Mouse (Mus musculus): Measurements from ENCODE around the gene Tmem119. TPM values are rescaled to one million over a fixed set of nuclear protein-coding genes. Genes with fewer than 3 reads are reported as not detected.
"Not testable (repeated sequence)": the region's sequence is repeated elsewhere in the genome, so short reads cannot be mapped to it uniquely, and the experiment has no call there.

The Tmem119 gene
- polyA plus RNA-seq, 2 experiments from 2014 or later = not detected

DNA sequence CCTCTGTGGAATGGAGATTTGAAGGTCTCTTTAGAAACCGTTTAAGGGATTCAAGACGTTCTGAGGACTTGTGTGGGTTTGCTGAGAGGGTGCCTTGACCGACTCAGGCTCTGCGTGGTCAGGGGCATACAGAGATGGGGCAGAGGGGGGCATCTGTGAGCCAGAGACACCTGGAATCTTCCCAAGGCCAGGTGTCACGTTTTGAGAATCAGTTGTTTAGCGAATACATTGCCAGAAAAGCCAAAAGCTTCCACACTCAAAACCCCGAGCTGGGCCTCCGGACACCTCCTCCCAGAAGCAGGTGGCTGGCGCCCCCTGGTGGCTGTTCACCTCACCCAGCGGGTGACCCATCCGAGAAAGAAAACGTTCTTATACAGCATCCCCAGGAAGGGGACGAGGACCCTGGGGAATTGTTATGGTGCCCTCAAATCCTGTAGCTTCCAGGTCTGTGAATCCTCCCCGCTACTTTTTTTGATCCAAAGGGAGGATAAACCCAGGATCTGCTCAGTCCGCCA, 15.4 kb upstream of the Tmem119 start:
- ATAC-seq = peak; percentile 44

DNA sequence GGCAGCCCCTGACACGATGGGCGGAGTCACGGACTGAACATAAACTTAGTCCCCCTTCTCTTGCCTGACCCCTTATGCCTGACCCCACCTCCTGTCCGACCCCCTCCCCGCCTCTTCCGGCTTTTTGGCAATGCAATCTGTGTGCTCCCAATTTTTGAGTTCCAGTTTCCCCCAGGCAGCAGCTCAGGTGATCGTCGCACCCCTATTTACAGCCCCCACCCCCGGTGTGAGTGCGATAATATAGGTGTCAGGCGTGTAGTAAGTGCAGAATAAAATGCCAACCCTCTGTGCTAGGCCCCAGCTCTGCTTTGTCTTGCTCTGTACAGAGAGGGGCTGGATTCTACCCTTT, 14.7 kb upstream of the Tmem119 start:
- ATAC-seq = no peak

DNA sequence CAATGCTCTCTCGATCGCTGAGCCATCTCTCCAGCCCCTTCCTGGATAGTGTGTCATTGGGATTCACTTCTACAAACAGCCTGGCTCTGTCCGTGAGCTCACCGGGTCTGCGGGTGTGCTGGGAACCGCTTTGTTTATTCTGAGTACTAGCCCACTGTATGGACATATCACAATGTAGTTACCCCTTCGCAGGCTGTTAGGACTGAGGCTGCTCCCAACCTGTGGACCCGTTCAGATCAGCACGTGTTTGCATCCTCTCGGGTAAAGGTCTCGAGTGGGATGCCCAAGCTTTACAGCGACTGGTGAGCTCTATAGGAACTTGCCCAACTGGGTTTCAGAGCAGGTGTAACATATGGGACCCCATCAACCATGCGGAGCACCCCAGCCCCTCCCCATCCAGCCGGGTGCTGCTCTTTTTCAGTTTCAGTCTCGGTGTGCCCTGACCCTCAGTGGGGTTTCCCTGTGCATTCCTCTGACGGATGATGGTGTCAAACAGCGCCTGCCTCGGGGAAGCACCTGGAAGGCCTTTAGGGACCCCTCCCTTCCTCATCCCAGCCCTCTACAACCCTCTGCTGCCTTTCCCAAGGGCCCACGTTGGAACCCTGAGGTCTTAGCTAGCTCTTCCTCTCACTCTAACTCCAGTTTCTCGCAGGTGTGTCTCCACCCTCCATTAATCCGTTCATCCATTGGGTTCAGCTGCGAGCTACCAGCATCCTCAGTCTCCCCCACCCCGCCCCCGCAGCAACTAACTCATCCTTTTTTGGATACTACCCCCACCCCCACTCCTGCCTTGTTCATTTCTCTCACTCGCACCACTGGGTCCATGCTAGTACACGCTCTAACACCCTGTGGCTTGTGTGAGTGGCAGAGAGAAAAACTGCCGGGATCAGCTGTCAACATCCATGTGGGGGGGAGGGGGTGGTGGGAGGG, 14.1 kb upstream of the Tmem119 start:
- ATAC-seq = peak; percentile 79

DNA sequence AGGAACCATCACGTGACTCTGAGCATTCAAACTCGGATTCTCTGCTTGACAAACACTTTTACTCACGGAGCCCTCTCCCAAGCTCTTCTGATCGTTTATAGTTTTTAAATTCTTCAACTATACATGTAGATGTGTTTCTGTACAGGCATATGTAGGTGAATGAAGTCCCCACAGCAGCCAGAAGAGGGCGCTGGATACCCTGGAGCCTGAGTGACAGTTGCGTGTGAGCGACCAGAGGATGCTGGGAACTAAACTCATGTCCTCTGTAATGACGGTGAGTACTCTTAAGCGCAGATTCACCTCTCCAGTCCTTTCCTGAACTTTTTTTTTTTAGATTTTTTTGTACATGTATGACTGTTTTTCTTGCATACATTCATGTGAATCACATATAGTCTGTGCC, 13.3 kb upstream of the Tmem119 start:
- no peak for ATAC-seq

DNA sequence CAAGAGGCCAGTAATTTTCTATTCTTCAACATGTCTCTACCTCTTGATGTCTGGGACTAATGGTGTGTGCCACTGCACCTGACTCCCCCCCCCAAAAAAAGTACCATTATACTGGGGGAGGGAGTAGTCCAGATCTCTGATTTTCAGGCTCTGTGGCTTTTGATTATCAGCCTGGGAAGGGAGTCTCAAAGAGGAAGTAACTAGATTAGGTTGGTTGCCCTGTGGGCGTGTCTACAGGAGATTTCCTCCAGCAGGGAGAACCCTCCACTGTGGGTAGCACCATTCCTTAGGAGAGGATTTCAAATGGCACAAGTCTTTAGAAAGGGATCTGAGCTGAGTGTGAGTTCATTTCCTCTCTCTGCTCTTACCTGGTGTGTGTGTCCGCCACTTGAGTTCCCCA, 12.3 kb upstream of the Tmem119 start:
- no peak for ATAC-seq

DNA sequence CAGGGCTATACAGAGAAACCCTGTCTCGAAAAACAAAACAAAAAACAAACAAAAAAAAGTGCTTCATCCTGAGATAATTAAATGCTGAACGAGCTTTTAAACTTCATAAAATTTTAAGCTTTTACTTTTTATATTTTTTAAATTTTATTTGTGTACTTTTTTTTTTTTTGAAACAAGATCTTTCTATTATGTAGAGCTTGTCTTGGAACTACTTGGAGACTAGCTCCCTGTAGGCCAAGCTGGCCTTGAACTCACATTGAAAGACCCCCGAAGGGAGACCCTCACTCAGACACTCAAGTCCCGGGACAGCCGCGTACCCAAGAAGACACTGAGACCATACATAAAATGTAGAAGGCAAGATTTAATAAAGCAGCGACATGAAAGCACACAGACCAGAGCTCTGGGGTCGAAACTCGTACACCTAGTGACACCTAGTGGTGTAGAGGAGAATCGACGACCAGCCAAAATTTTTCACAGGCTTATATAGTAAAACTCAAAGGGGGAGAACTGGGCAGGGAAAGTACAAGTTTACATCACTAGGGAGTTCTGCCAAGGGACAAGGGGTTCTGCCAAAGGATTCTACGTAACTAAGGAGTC, 11.6 kb upstream of the Tmem119 start:
- ATAC-seq = not testable (repeated sequence)

DNA sequence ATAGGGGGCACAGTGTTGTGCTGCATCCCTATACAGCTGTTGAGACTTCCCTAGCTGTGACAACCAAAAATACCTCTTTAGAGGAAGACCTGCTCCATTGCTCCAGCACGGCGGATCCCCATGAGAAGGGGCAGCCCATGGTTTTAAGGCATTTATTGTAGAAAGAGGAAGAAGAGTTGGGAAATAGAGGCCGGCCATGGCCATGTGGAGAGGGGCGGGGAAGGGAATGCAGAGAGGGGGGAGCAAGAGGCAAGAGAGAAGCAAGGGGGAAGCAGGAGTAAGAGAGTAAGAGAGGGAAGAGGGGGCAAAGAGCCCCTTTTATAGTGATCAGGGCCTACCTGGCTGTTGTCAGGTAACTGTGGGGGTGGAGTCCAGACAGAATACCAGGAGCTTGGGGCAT, 9.8 kb upstream of the Tmem119 start:
- no peak for ATAC-seq

DNA sequence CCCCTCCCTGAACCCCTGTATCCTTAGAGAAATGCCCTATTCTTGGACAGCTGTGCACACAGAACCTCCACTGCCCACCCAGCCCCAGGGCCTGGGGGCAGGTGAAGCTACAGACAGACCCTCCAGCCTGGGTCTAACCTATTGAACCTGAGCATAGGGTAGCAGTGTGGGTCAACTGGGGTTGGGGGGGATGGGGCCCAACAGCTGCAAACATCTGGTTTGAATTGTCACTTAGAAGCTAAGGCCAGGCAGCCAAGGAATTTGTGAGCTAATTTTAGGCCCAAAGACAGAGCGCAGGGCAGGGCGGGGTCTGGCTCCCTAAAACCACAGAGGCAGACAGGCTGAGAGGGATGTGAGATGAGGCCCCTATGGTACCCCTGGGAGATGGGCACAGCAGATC, 7.9 kb upstream of the Tmem119 start:
- ATAC-seq = no peak

DNA sequence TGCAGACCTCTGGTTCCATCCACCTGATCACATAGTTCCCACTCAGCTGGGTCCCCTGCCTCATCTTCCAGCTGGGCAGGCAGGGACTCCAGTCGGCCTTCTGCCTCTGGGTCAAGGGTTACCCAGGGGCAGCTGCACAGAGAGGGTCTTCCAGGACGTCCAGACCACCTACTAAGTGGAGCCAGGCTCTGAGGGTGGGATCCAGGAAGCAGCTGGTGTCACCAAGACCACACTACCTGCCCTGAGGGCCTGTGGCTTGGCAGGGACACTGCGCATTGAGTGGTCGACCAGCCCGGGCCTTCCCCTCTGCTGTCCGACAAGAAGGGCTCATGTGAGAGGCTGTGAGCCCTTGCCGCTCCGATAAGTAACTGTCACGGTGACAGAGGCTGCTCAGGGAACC, 7.4 kb upstream of the Tmem119 start:
- ATAC-seq = no peak

DNA sequence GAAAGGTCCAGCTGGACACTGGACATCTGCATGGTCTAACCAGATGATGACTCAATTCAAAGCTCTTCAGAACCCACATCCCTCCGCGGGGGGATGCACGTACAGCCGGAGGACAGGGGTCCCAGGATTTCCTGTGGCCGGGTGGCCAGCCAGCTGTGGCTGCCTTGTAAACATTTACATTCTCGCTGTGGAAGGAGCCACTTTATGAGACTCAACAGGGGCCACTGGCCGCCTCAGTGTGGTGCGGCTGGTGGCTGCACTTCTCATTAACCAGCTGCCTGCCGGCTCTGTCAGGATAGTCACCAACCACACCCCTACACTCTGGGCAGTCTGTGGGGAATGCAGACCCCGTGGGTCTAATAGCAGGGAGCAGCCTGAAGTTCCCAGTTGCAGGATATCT, 6.1 kb upstream of the Tmem119 start:
- ATAC-seq = no peak

DNA sequence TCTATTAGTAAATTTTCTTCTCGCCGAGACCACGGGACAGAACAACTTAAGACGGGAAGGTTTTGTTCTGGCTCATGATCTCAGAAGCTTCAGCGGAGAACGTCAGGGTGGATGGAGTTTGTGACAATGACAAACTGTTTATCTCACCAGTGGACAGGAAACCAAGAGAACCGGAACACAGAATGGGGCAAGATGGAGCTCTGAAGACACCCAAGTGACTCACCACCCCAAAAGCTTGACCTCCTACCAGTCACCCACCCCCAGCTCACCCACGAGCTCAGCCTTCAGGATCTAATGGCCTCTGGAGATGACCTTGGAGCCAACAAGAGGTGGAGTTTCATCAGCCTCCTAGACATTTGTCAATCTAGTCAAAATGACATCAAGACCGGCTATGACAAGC, 5.0 kb upstream of the Tmem119 start:
- no peak for ATAC-seq

DNA sequence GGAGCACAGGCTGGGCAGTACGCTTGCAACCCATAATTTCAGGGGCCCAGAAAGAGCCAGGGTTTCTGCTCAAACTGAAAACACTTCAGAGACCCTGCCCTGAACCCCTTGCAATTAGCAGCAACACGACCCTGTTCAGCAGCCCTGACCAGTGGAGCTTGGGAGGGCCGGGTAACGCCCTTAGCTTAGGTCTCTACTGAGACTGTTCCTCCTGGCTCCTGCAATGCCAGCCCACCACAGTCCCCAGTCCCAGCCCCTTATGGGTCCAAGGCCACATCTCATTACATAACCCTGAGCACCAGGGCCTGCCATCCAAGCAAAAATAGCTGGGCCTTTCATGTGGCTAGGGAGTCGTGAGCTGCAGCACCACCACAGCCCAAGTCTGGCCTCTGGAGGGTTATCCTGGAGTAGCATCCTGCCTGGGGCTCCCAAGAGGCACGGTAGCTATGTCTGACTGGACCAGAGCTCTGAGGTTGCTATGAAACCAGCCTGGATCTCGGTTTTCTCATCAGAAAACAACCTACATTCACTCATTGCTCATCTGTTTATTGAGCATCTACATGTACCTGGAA, 4.2 kb upstream of the Tmem119 start:
- no peak for ATAC-seq

DNA sequence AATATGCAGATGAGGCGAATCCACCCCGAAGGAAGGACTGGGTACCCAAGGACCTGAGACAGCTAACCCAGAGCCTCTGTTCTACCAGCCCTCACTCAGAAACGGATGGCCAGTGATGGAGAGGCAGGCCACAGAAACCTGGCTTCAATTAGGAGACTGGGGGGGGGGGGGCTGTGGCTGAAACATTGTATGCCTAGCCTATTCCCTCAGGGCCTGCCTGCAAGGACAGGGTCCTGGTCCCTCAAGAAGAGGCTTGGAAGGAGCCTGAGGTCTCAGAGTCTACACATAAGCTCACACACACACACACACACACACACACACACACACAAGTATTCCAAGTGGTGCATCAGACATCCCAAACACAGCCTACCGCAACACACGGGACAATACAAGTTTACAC, 625 bp downstream of the Tmem119 start:
- ATAC-seq = no peak

DNA sequence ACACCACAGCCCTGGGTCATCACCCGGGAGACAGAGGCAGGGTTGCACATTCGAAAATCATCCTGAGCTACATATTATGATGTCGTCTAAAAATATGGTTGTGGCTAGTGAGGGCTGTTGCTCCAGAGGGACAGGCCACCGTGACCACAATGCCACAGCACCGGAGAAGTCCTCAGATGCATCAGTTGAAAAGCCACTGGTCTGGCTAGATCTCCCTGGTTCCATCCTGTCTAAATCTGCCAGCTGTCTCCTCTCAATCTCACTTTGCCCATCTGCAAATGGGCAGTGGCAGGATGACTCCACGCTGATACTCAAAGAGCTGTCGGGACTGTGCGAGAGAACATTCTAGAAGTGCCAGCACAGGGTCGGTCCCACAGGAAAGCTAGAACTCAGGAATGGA, 1.8 kb downstream of the Tmem119 start:
- no peak for ATAC-seq

DNA sequence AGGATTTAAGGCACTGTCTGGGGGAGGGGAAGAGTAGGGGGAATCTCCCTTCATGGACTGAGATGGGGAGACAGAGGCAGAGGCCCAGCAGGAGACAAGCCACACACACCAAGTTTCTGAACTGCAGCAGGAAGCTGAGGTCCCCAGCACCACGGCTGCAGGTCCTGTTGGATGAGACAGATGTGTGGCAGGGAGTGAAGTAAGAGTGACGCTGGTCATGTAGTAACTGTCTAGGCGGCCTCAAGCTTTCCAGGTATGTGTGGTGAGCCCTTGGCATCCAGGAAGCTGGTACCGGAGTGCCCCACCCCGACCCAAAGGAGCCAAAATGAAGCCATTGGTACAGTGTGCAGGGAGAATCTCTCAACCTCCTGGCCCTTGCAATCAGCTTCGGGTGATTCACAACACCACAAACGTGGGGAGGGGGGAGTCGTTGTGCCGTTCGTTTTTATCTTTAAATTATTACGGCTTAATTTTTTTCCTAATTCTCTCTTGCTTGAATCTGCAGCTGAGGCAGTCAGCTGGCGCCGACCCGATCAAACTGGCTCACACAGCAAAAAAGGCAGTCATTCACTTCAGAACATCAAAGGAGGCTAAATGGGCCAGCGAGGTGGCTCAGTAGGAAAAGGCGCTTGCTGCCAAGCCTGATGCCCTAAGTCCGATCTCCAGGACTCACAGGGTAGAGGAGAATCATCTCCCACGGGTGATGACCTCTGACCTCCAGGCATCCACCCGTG, 3.0 kb downstream of the Tmem119 start:
- no peak for ATAC-seq

DNA sequence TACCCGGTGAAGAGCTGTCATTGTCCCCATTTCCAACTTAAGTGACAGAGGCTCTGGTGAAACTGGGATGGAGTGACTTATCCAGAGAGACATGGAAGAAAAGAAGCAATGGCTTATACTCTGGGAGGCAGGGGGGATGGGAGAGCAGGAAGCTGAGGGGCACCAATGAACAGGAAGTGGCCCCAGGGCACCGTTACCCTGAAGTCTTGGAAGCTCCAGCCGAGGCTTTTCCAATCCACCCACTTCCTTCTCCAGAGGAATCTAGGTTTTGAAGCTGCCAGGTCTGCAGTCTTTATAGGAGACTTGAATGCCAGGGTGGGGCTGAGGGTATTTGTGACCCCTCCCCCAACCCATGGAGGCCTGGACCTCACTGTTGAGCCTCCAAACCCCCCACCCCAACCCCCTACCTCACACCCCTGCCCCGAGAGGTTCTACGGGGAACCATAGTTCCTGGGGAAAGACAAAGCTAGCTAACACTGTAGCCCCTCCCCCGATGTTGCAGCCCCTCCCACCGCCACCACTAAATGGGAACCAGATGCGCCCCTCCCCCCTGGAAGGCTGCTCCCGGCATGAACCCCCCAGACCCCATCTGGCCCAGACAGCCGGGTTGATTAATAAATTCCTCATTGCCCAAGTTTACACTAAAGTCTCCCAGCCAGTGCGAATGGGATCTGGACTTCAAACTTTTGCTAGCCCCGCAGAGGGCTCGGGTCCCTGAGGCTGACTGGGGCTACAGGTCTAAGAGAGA, 3.7 kb downstream of the Tmem119 start:
- ATAC-seq = no peak

DNA sequence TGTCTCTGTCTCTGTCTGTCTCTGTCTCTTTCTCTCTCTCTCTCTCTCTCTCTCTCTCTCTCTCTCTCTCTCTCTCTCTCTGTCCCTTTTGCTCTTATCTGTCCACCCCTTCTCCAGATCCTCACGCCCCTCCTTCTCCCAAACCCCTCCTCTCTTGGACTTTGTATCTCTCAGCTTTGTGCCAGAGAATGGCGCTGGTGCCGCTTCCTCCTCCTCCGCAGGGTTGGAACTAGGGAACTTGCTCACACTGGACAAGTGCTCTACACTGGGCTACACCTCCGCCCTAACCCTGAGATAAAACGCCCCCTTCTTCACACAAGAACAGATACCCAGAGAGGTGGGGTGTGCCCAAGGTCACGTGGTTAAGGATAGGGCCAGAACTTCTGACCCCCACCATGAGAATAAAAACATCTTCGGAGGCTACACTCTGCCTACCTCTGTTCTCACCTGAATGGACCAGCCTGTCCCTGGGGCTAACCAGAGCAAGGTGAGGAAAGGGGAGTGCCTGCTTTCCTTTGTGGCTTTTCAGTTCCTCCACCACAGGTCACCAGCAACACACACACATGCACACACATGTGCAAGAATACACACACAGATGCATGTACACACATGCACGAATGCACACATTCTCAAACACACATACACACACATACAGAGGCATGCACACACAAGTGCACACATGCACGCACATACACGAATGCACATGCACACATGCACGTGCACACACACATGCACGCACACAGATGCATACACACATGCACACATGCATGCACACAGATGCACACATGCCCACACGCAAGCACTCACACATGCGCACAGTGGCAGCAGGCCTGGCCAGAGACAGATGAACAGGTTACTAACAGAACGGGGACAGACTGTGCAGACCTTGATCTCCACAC, 8.9 kb downstream of the Tmem119 start:
- ATAC-seq = no peak

DNA sequence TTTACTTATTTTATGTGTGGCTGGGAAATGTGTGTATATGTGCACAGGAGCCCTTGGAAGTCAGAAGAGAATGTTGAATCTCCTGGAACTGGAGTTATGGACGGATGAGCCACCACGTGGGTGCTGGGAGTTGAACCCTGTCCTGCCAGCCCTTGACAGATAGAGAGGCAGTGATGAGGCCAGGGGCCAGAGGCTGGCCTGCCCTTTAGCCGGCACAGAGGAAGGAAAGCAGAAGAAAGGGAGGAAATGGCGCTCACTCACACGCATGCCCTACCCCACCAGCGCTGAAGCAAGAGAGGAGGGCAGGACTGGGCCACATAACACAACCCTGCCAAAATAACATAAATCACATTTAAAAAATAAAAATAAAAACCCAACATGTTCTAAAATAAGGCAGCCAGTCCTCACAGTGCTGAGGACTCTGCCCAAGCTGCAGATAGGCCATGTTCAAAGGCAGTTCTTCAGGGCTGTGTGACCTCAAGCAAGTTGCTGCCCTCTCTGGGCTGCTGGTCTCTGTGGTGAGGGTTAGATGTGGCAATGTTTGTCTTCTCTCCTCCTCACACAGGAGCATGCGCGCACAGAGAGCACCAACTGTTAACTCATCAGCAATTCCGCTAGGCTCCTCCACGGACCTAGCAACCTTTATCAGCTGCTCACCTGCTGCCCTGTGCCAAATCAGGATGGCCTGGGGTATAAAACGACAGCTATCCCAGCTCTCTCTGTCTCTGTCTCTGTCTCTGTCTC, 9.7 kb downstream of the Tmem119 start:
- ATAC-seq = no peak

DNA sequence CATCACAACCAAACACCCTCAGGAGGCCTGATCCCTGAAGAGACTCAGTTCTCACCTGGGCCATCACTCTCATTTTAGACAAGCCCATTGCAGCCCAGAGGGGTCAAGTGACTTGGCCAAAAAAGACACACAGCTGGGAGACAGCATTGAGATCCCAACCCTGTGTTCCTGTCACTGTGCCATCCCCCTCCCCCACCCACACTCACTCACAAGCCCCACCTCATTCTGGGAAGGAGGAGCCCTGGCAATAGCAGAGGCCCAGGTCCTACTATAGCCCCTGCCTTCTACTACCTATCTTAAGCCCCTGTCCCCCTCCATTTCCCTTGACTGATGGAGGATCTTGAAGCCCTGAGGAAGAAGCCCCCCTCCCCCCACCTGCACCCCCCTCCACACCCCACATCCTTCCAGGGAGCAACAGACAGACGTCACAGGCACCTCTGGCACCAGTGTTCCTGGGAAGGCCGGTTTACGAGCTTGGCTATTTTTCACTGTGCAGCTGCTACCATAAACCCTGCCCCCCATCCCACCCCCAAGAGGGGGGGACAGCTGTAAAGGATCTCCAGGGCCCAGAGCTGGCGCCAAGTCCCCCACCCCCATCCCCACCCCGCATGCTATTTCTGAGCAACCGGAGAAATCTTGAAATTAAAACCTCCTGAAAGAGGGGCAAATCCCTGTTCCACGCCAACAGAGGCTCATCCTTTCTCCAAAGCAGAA, 11.1 kb downstream of the Tmem119 start:
- no peak for ATAC-seq

DNA sequence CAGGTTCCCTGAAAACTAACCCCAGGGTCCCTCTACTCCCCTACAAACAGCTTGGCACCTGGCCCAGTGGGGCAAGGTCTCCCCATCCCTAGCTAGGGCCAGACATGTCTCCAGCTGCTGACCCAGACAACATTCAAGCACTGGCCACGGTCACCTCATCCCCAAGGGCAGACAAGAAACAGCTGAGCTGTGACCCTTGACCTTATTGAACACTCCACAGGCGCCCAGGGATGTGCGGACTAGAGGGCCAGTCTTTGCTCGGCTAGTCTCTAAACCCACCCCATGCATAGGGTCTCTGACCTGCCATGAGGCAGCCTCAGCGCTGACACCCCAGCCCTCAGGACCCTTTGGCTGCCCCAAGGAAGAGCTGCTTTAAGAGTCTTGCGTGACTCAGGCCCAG, 11.7 kb downstream of the Tmem119 start:
- no peak for ATAC-seq
